Mouse (Mus musculus) bone marrow, adult 2 months (tissue): ENCODE data around the gene Ptgfrn.

Experiments used
- CTCF ChIP-seq: fragments of 200-500 bp; IDR thresholded peaks from 2 replicates; pipeline ENCODE4 v1.5.1; 2011; ENCODE audit warnings: low read length, control low read depth; ENCODE audit not compliant: control insufficient read depth, insufficient read depth
- POLR2A ChIP-seq: fragments of 200-500 bp; IDR thresholded peaks from 2 replicates; pipeline ENCODE4 v1.6.1; 2011; ENCODE audit warnings: low read depth, mild to moderate bottlenecking, control low read depth, low read length, borderline replicate concordance; ENCODE audit not compliant: control insufficient read depth

- TF ChIP-seq CTCF = no peak
- TF ChIP-seq POLR2A = no peak
Measured at GRCm38 (mm10) chr3:101066175-101066574, 43.9 kb downstream of the Ptgfrn start.
